16 mouse cellular contexts compared by ENCODE assay signal in genomic region chr5:136230348-136231035, GRCm38 (mm10). TPM values are rescaled to one million over a fixed set of nuclear protein-coding genes. Genes with fewer than 3 reads are reported as not detected.
A peak's percentile ranks its signal among the peaks of the same experiment; 100 is the strongest.
DNase-seq lines count a peak whose midpoint lies in the region; ATAC-seq and TF ChIP-seq lines count a peak whose summit lies in the region.
"Had no signal": no experiment of that assay in that cellular context is flagged by ENCODE, and none has a peak within 500 bp of the region (broad histone marks: within the 10 kb centered on the region; RNA-seq: fewer than 3 reads in every experiment).

No protein-coding gene starts in this region.

- peaks cover 45% of the 10 kb centered on the region for H3K4me1 ChIP-seq in hindbrain, embryonic 10.5 days (replicated peaks)
- H3K4me1 ChIP-seq in hindbrain, embryonic 16.5 days (ENCODE audit: control insufficient read depth, insufficient read depth, low read depth, low read length) = peaks cover 7% of the 10 kb centered on the region
- peaks cover 4 to 34% of the 10 kb centered on the region in 2 experiments; a peak in 3 of 4 replicates for H3K4me1 ChIP-seq in CH12.LX (ENCODE audit: control insufficient read depth in 1 of 2, insufficient read depth in 2 of 2)
- peaks cover 34% of the 10 kb centered on the region for H3K4me1 ChIP-seq in neural tube, embryonic 13.5 days (replicated peaks)
- H3K4me1 ChIP-seq in forebrain, embryonic 15.5 days = 0 out of 2 replicates have a peak, but pooled peaks cover 5% of the 10 kb centered on the region
- H3K4me1 ChIP-seq: limb, embryonic 12.5 days had no signal

- no peak overlapping the region for H3K4me3 ChIP-seq in hindbrain, embryonic 10.5 days
- H3K4me3 ChIP-seq in hindbrain, embryonic 16.5 days (ENCODE audit: low read length) = no peak overlapping the region
- no peak overlapping the region for H3K4me3 ChIP-seq in CH12.LX (replicated peaks in 1 of 3; ENCODE audit: low read depth in 2 of 3, low read length in 2 of 3, poor library complexity in 1 of 3)
- no peak overlapping the region for H3K4me3 ChIP-seq in gastrocnemius, adult 2 months
- H3K4me3 ChIP-seq in neural tube, embryonic 13.5 days = no peak overlapping the region
- no peak overlapping the region for H3K4me3 ChIP-seq in forebrain, embryonic 15.5 days
- H3K4me3 ChIP-seq: heart, adult 2 months; limb, embryonic 12.5 days had no signal

- no peak for TF ChIP-seq CTCF in CH12.LX (conservative IDR thresholded peaks at IDR 0.05 in 1 of 2, IDR thresholded peaks at IDR 0.05 in 1 of 2; ENCODE audit: low read depth in 2 of 2, low read length in 2 of 2)
- no peak for TF ChIP-seq CTCF in gastrocnemius, adult 2 months (IDR thresholded peaks at IDR 0.05)

- no peaks in the 10 kb centered on the region for H3K9me3 ChIP-seq in hindbrain, embryonic 10.5 days
- H3K9me3 ChIP-seq in hindbrain, embryonic 16.5 days (ENCODE audit: control insufficient read depth, low read length) = no peaks in the 10 kb centered on the region
- no peaks in the 10 kb centered on the region for H3K9me3 ChIP-seq in CH12.LX (replicated peaks; ENCODE audit: low read length)
- H3K9me3 ChIP-seq in neural tube, embryonic 13.5 days = no peaks in the 10 kb centered on the region
- no peaks in the 10 kb centered on the region for H3K9me3 ChIP-seq in forebrain, embryonic 15.5 days
- H3K9me3 ChIP-seq: limb, embryonic 12.5 days had no signal

- H3K4me2 ChIP-seq in hindbrain, embryonic 16.5 days (ENCODE audit: low read length) = no peak overlapping the region
- no peak overlapping the region for H3K4me2 ChIP-seq in CH12.LX (ENCODE audit: insufficient read depth, low read depth, poor library complexity, severe bottlenecking)
- H3K4me2 ChIP-seq in neural tube, embryonic 13.5 days = no peak overlapping the region
- no peak overlapping the region for H3K4me2 ChIP-seq in forebrain, embryonic 15.5 days (replicated peaks)
- H3K4me2 ChIP-seq: limb, embryonic 12.5 days had no signal

- TF ChIP-seq POLR2A in CH12.LX (IDR thresholded peaks at IDR 0.05; ENCODE audit: low read depth, low read length) = no peak

- intact Hi-C loops in gastrocnemius, adult 2 months (cut with DNase I) = no loop called here

- DNase-seq in hindbrain, embryonic 10.5 days (ENCODE audit: low spot score) = peak; percentile 49
- peak; percentile 64 for DNase-seq in CH12.LX (ENCODE audit: extremely low read depth)
- peak; percentile 88 for DNase-seq in gastrocnemius, adult 2 months
- no peak for DNase-seq in adrenal gland, postnatal 25 days
- no peak for DNase-seq in lung, postnatal 10 days
- DNase-seq: cerebellum, adult 11-12 months; heart, adult 2 months; kidney, adult 8-10 months; lung, postnatal 36 days; midbrain, embryonic 14.5 days; right cerebral cortex, adult 18-20 months; thymus, postnatal 36 days had no signal

- H3K27ac ChIP-seq in hindbrain, embryonic 10.5 days = no peak overlapping the region
- no peak overlapping the region for H3K27ac ChIP-seq in hindbrain, embryonic 16.5 days (ENCODE audit: low read depth, low read length)
- no peak overlapping the region for H3K27ac ChIP-seq in CH12.LX (ENCODE audit: insufficient read depth, low read depth)
- H3K27ac ChIP-seq in gastrocnemius, adult 2 months = peak overlapping the region; percentile 91
- H3K27ac ChIP-seq in neural tube, embryonic 13.5 days (replicated peaks) = peak overlapping the region; percentile 11; the same call in 1 of the 2 replicates
- no peak overlapping the region for H3K27ac ChIP-seq in forebrain, embryonic 15.5 days (replicated peaks)
- H3K27ac ChIP-seq: heart, adult 2 months; limb, embryonic 12.5 days had no signal

- H3K27me3 ChIP-seq in hindbrain, embryonic 10.5 days (ENCODE audit: insufficient read depth, poor library complexity, severe bottlenecking) = peaks cover 34% of the 10 kb centered on the region
- no peaks in the 10 kb centered on the region for H3K27me3 ChIP-seq in hindbrain, embryonic 16.5 days (replicated peaks; ENCODE audit: control insufficient read depth, insufficient read depth, low read length)
- no peaks in the 10 kb centered on the region for H3K27me3 ChIP-seq in CH12.LX (replicated peaks)
- no peaks in the 10 kb centered on the region; the same call in 1 of the 2 replicates for H3K27me3 ChIP-seq in neural tube, embryonic 13.5 days
- H3K27me3 ChIP-seq in forebrain, embryonic 15.5 days = no peaks in the 10 kb centered on the region

- TF ChIP-seq RAD21 in CH12.LX (IDR thresholded peaks at IDR 0.05; ENCODE audit: low read depth, low read length) = no peak

- H3K79me2 ChIP-seq in CH12.LX (replicated peaks; ENCODE audit: control insufficient read depth, extremely low read depth, insufficient read depth, poor library complexity, severe bottlenecking) = no peaks in the 10 kb centered on the region

- 59% methylated on average over 4 of the region's 4 CpGs for WGBS in hindbrain, embryonic 10.5 days
- 56% methylated on average over 4 of the region's 4 CpGs for WGBS in hindbrain, embryonic 16.5 days
- 53% methylated on average over 4 of the region's 4 CpGs for WGBS in neural tube, embryonic 13.5 days
- 82% methylated on average over 4 of the region's 4 CpGs for WGBS in forebrain, embryonic 15.5 days

- in situ Hi-C loops in CH12.LX (cut with MboI; ENCODE audit: low pct_ligation_motif_present, low pct_unique_long_range_greater_than_20kb, low sequenced_read_pairs) = no loop called here

- no peak overlapping the region for H3K9ac ChIP-seq in hindbrain, embryonic 16.5 days (ENCODE audit: low read depth, low read length)
- H3K9ac ChIP-seq in CH12.LX (ENCODE audit: insufficient read depth, low read depth) = no peak overlapping the region
- H3K9ac ChIP-seq in neural tube, embryonic 13.5 days = no peak overlapping the region
- H3K9ac ChIP-seq in forebrain, embryonic 15.5 days (replicated peaks) = no peak overlapping the region
- H3K9ac ChIP-seq: limb, embryonic 12.5 days had no signal

- dilution Hi-C loops in CH12.LX (cut with MboI; ENCODE audit: extremely low pct_ligation_motif_present, extremely low pct_unique_long_range_greater_than_20kb, low sequenced_read_pairs) = no loop called here

- peaks cover 67% of the 10 kb centered on the region for H3K36me3 ChIP-seq in hindbrain, embryonic 10.5 days
- H3K36me3 ChIP-seq in hindbrain, embryonic 16.5 days (ENCODE audit: control insufficient read depth, insufficient read depth, low read length) = peaks cover 24% of the 10 kb centered on the region
- peaks cover 9 to 74% of the 10 kb centered on the region in 2 experiments for H3K36me3 ChIP-seq in CH12.LX (replicated peaks in 1 of 2; ENCODE audit: control insufficient read depth in 1 of 2, insufficient read depth in 1 of 2, low read length in 1 of 2)
- H3K36me3 ChIP-seq in neural tube, embryonic 13.5 days = peaks cover 55% of the 10 kb centered on the region
- H3K36me3 ChIP-seq in forebrain, embryonic 15.5 days = peaks cover 38% of the 10 kb centered on the region

- no peak for TF ChIP-seq EP300 in CH12.LX (IDR thresholded peaks at IDR 0.05; ENCODE audit: low read length)

- ATAC-seq in hindbrain, embryonic 16.5 days = no peak
- ATAC-seq in neural tube, embryonic 13.5 days (ENCODE audit: low read depth) = no peak
- no peak for ATAC-seq in forebrain, embryonic 15.5 days (replicated peaks)

TF ChIP-seq in CH12.LX, 34 proteins besides CTCF, POLR2A, EP300 and RAD21 (continues in another document):
- no peak for TF ChIP-seq POLR2AphosphoS2 (IDR thresholded peaks at IDR 0.05; ENCODE audit: low read depth, low read length)
- TF ChIP-seq HCFC1 (IDR thresholded peaks at IDR 0.05; ENCODE audit: low read depth, low read length) = no peak
- no peak for TF ChIP-seq JUND (conservative IDR thresholded peaks at IDR 0.05; ENCODE audit: low read depth, low read length)
- TF ChIP-seq JUN (IDR thresholded peaks at IDR 0.05; ENCODE audit: insufficient read depth, low read depth, low read length) = no peak
- TF ChIP-seq ZNF384 (IDR thresholded peaks at IDR 0.05; ENCODE audit: low read depth, low read length) = no peak
- no peak for TF ChIP-seq CHD2 (IDR thresholded peaks at IDR 0.05; ENCODE audit: low read length)
- no peak for TF ChIP-seq MAX (IDR thresholded peaks at IDR 0.05; ENCODE audit: low read length)
- peak; percentile 63; the same call in 1 of the 2 replicates for TF ChIP-seq IRF4 (IDR thresholded peaks at IDR 0.05; ENCODE audit: low read depth, low read length)

RNA-seq across cellular contexts. Expression of gene Sh2b2, which starts 15.9 kb away (rescaled TPM):
- polyA plus RNA-seq in hindbrain, embryonic 10.5 days (2016; fragmentation: Nextera tagmentation; extraction: Ambion mirVana) = 14.1 and 17.3 TPM in 2 replicates
- polyA plus RNA-seq in hindbrain, embryonic 16.5 days (2015; fragmentation: Nextera tagmentation; extraction: Ambion mirVana) = 19.4 and 24.9 TPM in 2 replicates
- total RNA-seq in CH12.LX (2012; rRNA removed) (16.2 and 17.9 TPM in 2 replicates), CH12.LX (2014; rRNA removed) (8.1 and 8.5 TPM in 2 replicates)
- 26.4 and 27.8 TPM in 2 replicates for polyA plus RNA-seq in CH12.LX (2012; ENCODE audit: insufficient read length, low read depth)
- 1 to 10 TPM; 2.4 to 3.0 TPM for total RNA-seq in gastrocnemius, adult 2 months (2021)
- polyA plus RNA-seq in neural tube, embryonic 13.5 days (2015; fragmentation: Nextera tagmentation; extraction: Ambion mirVana) = 24.9 and 26.4 TPM in 2 replicates
- 14.2 and 26.8 TPM in 2 replicates for total RNA-seq in adrenal gland, postnatal 25 days (2021)
- 29.0 and 30.0 TPM in 2 replicates for polyA plus RNA-seq in forebrain, embryonic 15.5 days (2015; fragmentation: Nextera tagmentation; extraction: Ambion mirVana)

RNA-seq across cellular contexts. Expression of gene Prkrip1, which starts 31.7 kb away (rescaled TPM):
- polyA plus RNA-seq in hindbrain, embryonic 10.5 days (2016; fragmentation: Nextera tagmentation; extraction: Ambion mirVana) = 67.6 and 77.6 TPM in 2 replicates
- polyA plus RNA-seq in hindbrain, embryonic 16.5 days (2015; fragmentation: Nextera tagmentation; extraction: Ambion mirVana) = 63.1 and 67.2 TPM in 2 replicates
- 45.5 and 59.1 TPM in 2 replicates for total RNA-seq in CH12.LX (2012; rRNA removed)
- 43.7 and 47.7 TPM in 2 replicates for total RNA-seq in CH12.LX (2014; rRNA removed)
- polyA plus RNA-seq in CH12.LX (2012; ENCODE audit: insufficient read length, low read depth) = 94.8 and 117 TPM in 2 replicates
- total RNA-seq in gastrocnemius, adult 2 months (2021) = 10 to 100 TPM; 20.3 to 23.6 TPM
- polyA plus RNA-seq in neural tube, embryonic 13.5 days (2015; fragmentation: Nextera tagmentation; extraction: Ambion mirVana) = 58.8 and 69.0 TPM in 2 replicates
- total RNA-seq in adrenal gland, postnatal 25 days (2021) = 30.6 and 35.9 TPM in 2 replicates
- 58.5 and 65.9 TPM in 2 replicates for polyA plus RNA-seq in forebrain, embryonic 15.5 days (2015; fragmentation: Nextera tagmentation; extraction: Ambion mirVana)

RNA-seq across cellular contexts. Expression of gene Orai2, which starts 60.0 kb away (rescaled TPM):
- 8.5 and 10.9 TPM in 2 replicates for polyA plus RNA-seq in hindbrain, embryonic 10.5 days (2016; fragmentation: Nextera tagmentation; extraction: Ambion mirVana)
- 50.1 and 51.0 TPM in 2 replicates for polyA plus RNA-seq in hindbrain, embryonic 16.5 days (2015; fragmentation: Nextera tagmentation; extraction: Ambion mirVana)
- total RNA-seq in CH12.LX (2012; rRNA removed) (7.3 and 8.8 TPM in 2 replicates), CH12.LX (2014; rRNA removed) (6.4 and 7.3 TPM in 2 replicates)
- 7.4 TPM in 2 replicates for polyA plus RNA-seq in CH12.LX (2012; ENCODE audit: insufficient read length, low read depth)
- total RNA-seq in gastrocnemius, adult 2 months (2021) = under 1 TPM; 0.43 to 0.75 TPM
- 29.1 and 33.7 TPM in 2 replicates for polyA plus RNA-seq in neural tube, embryonic 13.5 days (2015; fragmentation: Nextera tagmentation; extraction: Ambion mirVana)
- total RNA-seq in adrenal gland, postnatal 25 days (2021) = 1.8 and 2.5 TPM in 2 replicates
- 35.0 and 39.1 TPM in 2 replicates for polyA plus RNA-seq in forebrain, embryonic 15.5 days (2015; fragmentation: Nextera tagmentation; extraction: Ambion mirVana)

Comparison
In these comparisons a context has a peak if more than half of its experiments do, and no peak if none do; other contexts are left out.
1. DNase-seq: peak in hindbrain, embryonic 10.5 days (single experiment), CH12.LX (single experiment) and gastrocnemius, adult 2 months (single experiment); none in adrenal gland, postnatal 25 days (single experiment) and lung, postnatal 10 days (single experiment).
2. H3K27ac ChIP-seq: peak in gastrocnemius, adult 2 months (single experiment) and neural tube, embryonic 13.5 days (single experiment); none in hindbrain, embryonic 10.5 days (single experiment), hindbrain, embryonic 16.5 days (single experiment), CH12.LX (single experiment) and forebrain, embryonic 15.5 days (single experiment).